Mouse (Mus musculus): ENCODE results near the gene Guca1a.
"Not testable (repeated sequence)": the region's sequence is repeated elsewhere in the genome, so short reads cannot be mapped to it uniquely, and the experiment has no call there.

Guca1a gene

DNA sequence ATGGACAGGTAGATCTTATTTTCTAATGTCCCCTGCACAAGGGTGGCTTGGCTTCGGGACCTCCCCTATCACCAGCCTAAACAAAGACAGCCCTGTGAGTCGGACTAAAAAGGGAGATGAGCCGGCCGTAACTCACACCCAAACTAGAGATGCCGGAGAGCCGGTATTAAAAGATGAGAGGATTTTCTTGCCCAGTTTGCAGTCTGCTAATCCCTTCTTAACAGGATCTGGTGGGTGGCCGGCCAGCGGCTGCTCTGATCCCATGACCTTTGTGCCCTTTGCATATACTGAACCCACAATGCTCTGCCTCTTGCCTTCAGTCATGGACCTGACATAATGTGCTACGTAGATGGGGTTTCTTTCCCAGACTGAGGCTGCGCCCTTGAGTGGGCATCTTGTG is at the start of gene Guca1a:
Gene Guca1a (minus strand): TSS at position 134 of the 400 bp plus-strand sequence.
- no peak for DNase-seq (ENCODE audit: low spot score)

DNA sequence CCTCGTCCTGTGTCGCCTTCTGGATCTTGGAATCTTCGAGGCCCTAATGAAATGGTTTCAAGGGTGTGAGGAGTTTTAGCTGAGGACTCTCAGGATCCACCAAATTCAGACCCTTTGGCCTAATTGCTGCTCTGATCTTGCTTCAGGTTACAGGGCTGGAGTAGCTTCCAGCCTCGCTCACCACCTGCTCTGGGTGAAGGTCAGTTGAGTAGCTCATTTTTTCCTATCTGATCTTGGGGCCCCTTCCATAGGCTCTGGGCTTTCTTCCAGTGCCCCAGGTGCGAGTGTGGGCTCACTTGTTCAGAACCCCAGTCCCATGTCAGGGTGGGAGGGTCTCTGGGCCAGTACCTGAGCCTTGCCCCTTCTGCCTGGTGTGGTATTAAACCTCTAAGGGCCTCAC is 49.0 kb upstream of the Guca1a start:
- no peak for DNase-seq (ENCODE audit: low spot score)

DNA sequence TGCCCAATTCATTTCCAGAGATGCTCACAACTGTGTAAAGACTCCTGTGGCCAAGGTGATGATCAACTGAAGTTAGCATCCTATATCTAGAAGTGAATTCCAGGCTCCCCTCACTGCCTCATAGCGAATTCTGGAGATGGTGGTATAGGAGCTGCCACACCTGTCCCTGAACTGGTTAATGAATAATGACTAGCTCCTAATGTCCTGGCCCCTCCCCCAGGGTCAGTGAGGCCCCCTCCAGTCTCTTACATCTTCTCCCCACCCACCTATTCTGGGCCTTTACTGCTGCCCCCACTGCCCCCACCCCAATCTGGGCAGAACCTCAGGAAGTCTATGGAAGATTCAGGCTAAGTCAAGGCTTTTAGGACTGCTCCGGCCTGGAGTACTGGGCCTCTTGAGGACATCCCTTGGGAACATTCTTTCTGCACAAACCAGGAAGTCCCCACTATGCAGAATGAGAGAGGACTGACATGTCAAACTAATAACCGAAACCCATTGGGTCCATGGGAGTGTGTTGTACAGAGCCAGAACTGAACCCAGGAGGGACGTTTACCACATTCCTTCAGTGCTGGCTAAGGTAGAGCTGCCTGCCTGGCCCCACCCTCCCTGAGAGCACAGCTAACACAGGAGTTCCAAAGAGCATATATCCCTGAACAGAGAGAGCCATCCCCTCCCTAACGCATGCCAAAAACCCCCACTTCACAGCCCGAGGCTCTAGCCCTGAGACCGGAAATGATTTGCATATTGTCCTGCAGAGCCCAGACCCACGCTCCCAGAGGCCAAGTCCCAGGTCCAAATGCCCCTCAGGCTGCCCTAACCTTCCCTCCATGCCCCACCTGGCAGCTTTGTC is 48.4 kb upstream of the Guca1a start:
- no peak for DNase-seq (ENCODE audit: low spot score)

DNA sequence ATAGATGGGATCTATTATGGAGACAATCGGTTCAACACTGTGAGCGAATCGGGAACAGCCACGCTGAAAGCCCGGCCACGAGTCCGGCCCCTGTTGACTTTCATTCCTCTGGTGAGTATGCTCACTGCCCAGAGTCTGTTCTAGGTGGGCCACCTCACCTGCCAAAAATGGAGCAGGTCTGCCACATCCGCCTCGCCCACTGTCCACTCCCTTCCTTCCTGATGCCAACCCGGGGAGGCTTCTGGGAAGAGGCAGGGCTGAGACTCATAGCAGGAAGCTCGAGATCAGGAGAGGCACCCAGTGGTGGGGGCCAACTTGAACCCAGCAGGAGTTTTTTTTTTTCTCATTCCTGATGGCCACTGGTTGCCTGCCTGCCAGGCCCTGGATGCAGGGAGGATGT is 46.2 kb upstream of the Guca1a start:
- no peak for DNase-seq (ENCODE audit: low spot score)

DNA sequence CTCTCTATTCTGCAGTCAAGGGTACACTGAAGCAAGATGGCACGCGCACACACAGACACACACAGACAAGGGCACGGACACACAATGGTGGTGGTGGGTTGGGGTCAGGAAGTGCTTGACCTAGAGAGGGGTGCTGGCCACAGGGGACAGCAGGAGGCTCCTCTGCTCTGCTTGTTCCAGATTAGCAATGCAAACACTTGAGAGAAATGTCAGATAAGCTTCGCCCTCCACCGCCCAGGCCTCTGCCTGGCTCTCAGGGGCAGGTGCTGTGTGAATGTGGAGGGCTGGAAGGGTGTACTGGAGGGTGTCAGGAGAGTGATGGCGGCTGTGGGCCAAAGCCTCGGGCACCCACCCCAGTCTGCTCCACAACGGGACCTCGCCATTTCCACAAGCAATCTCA is 45.6 kb upstream of the Guca1a start:
- DNase-seq (ENCODE audit: low spot score) = no peak

DNA sequence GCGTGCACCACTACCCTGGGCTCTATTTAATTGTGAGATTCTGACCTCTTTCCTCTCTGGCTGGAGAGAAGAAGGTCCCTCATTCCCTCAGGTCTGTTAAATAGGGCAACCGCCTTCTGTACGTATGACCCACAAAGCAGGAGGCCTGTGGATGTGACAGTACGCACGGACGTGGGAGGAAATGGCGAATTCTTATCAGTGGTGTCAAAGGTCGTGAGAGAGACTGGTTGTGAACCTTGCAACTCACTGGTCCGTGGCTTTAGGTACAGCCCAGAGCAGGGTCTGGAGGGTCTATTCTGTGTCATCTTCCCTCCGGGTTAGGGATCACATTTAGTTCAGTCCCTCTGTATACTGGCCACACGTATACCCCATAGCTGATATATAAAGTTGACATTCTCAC is 45.1 kb upstream of the Guca1a start:
- no peak for DNase-seq (ENCODE audit: low spot score)

DNA sequence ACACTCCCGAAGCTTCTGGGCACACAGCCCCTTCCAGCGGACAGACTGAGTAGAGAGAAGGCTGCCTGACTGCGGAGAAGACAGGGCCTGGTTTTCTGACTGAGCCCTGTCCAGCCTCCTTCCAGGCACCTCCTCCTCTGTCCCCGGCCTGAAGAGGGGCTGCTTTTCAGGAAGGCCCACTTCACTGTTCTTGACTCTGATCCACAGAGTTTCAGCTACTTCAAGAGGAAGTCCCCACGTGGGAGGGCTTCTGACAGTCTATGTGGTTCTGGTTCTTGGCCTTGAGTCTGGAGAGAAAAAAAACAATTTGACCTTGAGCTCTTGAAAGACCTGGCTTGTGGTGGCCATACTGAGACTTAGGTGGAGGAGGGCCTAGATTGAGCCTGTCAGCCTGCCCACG is 43.7 kb upstream of the Guca1a start:
- DNase-seq (ENCODE audit: low spot score) = no peak

DNA sequence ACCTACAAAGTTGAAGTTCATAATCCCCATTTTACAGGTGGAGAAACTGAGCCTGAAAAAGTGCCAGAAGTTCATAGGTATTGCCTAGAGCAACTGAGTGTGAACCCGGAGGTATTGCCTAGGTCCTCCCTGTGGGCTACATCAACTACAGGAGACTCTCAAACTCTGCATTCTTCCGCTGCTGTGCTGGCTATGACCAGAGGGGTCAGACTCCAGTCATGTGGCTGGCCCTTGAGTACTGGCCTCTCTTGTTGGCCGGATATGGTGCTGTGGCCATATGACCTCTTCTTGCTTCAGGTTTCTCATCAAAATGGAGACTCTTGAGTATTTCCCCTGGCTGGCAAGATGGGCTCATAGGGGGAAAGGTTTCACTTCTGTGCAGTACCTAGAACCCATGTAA is 41.9 kb upstream of the Guca1a start:
- peak; percentile 16 for DNase-seq (ENCODE audit: low spot score)

DNA sequence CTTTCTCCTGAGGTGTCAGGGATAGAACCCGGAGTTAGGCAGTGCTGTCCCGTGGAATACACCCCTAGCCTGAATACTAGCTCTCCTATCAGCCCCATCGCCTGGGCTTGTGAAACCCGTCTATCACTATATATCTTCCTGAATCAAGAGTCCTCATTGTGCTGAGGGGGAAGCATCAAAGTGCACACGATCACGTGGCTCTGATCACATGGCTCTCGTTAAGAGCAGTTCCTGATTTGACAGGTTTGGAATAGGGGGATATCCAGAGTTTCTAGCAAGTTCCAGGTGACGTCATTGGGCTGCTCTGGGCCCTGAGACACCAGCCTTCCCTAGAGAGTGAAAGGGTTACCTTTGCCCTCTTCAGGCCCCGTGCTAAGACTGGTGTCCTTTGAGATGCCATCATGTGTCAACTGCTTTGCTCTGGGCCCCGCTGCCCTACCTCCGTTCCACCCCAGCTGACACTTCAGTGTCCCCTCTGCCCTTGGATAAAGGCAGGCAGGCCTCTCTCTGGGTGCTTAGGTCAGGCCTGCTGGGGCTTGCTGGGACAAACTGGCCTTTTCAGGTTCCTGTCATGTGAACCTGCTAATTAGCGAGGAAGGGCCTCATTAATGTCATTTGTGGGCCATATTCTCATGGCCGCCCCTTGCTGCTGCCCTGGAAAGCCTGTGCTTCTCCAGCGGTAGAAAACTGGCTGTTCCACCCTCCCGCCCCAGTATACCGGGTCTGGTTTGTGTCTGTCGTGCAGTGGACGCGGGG is 41.1 kb upstream of the Guca1a start:
- DNase-seq (ENCODE audit: low spot score) = peak; percentile 63

DNA sequence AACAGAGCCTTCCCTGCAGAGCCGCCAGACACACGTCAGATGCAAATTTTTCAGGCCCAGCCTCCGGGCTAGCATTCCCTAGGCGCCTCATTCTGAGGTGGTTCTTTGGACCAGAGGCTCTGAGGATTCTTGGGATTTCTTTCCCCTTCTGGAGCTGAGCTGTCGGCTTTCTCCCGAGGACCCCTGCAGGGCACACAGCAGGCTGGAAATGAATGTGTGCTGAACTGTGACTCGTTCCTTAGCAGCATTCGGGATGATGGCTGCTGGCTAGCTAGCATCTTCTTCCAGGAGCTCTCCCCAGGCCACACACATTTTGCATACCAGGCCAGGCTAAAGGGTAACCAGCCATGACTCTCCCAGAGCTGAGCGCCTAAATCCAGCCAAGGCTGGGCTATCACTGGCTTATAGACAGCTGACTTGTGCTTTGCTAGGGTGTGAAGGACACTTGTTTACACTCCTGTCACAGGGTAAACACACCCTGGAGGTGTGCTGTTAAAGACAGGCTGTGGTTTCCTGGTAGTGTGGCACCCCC is 40.0 kb upstream of the Guca1a start:
- DNase-seq (ENCODE audit: low spot score) = peak; percentile 34

DNA sequence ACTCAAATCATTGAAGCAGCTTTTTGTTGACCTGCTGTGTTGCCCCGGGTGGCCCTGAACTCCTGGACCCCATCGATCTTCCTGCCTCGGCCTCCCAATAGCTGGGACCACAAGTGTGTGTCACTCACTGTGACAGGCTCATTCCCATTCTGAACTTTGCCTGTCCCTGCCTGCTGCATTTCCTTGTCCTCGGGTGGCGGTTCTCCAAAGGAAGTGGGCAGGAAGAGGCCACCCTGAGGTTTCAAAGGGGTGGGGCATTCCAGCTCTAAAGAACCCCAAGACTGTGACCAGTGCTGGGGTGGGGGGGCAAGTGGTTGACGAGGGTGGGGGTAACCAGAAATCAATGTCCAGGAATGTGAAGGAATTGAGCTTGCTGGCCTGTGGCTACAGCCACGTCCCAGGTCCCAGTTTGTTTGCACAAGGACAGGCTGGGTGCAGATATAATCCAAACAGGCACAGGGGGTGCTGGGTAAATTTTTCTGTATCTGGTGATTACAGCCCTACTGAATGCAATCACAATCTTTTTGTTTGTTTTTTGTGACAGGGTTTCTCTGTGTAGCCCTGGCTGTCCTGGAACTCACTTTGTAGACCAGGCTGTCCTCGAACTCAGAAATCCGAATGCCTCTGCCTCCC is 39.1 kb upstream of the Guca1a start:
- DNase-seq (ENCODE audit: low spot score) = no peak

DNA sequence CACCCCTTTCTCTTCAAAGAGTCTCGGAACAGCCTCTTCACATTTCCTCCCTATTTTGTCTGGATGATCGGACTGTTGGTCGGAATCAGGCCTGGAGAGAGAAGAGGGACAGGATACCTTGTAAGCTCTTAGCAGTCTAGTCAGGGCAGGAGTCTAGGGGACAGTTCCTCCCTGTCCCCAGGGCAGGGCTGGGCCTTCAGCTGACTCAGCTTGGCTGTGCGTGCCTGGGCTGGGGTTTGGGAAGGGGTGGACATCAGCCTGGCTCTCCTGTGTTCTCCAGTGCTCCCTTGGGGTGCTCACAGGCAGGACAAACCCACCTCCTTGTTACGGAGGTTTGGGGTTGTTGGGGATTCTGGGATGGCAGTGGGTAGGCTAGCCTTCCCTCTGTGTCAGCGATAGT is 38.2 kb upstream of the Guca1a start:
- no peak for DNase-seq (ENCODE audit: low spot score)

DNA sequence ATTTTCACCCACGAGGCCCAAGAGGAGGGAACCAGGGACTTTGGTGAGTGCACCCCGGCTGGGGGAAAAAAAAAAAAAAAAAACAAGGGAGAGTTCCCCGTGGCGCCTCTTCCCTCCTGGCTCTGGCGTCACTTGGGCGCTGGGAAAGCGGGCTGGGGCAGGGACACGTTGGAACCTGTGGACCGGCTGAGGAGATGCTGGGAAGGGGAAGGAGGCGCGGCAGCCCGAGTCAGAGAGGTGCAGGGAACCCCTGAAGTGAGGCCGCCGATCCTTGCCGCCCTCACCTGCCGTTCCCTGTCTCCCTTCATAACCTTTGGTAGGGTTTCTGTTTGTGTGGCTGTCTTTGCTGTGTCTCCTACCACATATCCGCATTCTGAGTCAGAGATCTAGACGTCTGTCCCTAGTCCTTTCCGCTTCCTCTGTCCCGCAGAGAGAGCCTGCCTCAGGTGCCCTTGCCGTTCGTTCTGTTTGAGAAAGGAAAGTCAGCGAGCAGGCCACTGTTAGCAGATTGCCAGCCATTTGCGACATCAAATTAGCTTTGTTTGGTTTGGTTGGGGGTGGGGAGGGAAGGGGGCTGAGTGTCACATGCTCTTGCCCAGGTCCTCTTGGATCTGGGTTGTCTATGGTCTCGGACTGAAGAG is 36.6 kb upstream of the Guca1a start, which contains the start of gene 1700001C19Rik:
Gene 1700001C19Rik (minus strand): TSS at position 470 of the 641 bp plus-strand sequence.
- no peak for DNase-seq (ENCODE audit: low spot score)

DNA sequence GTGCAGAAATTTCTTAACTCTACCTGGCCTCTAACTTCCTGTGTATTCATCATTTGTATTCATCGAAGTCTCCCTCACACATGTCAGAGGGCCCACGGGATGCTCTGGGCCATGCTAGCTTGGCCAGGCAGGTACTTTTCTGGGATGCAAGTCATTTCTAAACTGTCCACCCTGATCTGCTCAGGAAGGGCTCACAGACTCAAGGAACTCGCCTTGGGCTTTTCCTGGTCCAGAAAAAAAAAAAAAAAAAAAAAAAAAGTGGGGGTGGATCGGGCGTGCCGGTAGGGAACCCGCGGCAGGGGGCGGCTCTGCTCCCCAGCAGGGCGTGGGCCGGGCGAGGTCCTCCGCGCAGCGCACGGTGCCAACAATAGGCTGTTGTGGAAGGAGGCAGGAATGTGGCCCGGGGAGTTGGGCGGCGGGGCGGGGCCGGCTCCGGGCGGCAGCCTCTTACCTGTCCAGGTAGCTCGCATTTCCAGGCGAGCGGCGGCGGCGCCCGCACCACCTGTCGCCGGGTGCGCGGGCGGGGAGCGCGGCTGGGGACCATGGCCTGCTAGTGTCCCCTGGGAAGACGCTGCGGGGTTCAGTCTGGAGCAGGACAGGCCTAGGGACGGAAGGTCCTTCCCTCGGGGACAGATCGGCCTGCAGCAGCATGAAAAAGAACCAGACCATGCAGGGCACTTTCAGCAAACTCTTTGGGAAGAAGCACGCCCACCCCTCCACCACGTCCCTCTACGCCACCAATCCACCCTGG is 35.9 kb upstream of the Guca1a start, which contains the start of gene AI661453:
Gene AI661453 (plus strand): TSS at position 460 of the 751 bp plus-strand sequence.
- DNase-seq (ENCODE audit: low spot score) = peak; percentile 30

DNA sequence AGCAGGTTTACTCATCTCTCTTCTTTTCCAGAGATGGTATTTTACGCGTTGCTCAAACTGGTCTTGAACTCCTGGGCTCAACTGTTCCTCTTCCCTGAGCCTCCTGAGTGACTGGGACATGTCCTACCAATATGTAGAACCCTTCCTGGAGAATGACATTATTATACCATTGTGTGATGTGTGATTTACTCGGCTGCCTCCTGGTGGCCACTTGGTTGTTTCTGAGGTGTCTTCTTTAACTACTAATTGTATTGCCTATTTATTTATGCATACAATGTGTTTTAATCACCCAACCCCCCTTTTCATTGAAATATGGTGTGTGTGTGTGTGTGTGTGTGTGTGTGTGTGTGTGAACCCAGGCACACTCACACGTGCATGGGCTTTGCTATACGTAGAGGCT is 30.4 kb upstream of the Guca1a start:
- DNase-seq (ENCODE audit: low spot score) = peak; percentile 18

DNA sequence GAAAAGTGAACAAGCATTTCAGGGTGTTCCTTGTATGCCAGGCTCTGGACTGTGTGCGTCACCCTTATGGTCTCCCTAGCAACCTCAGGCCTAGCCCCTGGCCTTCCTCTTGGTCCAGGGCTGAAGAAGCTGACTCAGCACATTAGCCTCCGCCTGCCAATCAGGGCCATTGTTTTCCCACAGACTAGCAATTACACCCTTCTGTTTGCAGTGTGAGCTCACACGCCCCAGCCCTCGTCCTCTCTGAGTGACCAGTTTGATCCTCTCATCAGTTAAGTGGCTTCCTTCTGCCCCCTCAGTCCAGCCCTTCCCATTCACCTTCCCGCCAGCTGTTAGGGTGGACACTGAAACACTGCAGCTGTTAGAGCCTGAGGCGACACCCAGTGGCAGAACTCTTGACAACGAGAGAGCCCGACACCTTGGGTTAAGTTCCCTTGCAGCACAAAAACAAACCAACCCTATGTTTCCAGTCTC is 28.5 kb upstream of the Guca1a start:
- peak; percentile 85 for DNase-seq (ENCODE audit: low spot score)

DNA sequence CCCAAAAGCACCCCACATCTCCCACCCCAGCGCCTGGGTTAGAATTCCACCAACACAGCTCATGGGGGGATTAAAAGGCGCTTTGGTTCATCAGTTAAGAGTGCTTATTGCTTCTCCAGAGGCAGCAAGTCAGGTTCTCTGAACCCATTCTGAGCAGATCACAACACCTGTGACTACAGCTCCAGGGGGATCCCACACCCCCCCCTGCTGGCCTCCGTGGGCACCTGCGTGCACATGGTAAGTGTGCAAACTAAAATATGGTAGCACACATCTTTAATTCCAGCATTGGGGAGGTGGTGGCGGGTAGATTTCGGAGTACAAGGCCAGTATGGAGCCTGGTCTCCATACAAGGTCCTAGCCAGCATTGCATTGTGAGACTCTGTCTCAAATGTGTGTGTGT is 26.9 kb upstream of the Guca1a start:
- DNase-seq (ENCODE audit: low spot score) = peak; percentile 39

DNA sequence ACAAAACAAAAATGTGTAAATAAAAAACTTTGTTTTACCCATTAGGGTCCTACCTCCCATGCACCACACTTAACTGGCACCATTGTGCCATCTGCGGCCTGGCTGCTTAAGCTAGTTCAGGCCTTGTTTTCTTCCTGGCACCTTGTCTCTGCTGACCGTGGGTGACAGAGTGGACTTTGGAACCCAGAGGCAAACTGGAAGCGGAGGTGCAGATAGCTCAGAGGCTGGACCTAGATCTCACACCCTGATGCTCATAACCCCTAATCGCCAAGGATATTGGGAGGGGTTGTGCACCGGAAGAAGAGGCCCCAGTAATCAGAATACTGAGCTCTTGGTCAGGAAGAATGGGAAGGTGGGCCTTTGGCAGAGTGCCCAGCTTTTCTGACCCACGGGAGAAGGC is 23.8 kb upstream of the Guca1a start:
- DNase-seq (ENCODE audit: low spot score) = no peak

DNA sequence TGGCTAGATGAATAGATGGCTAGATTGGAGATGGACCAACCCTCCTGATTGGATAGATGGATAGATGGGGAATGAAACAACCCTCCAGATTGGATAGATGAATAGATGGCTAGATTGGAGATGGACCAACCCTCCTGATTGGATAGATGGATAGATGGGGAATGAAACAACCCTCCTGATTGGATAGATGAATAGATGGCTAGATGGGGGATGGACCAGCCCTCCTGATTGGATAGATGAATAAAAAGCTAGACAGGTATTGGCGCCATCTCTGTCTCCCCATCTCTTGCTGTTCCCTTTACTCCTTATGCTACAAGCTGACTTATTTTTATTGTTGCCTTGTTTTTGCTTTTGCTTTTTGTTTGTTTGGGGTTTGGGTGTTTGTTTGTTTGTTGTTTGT is 22.2 kb upstream of the Guca1a start:
- not testable (repeated sequence) for DNase-seq (ENCODE audit: low spot score)

DNA sequence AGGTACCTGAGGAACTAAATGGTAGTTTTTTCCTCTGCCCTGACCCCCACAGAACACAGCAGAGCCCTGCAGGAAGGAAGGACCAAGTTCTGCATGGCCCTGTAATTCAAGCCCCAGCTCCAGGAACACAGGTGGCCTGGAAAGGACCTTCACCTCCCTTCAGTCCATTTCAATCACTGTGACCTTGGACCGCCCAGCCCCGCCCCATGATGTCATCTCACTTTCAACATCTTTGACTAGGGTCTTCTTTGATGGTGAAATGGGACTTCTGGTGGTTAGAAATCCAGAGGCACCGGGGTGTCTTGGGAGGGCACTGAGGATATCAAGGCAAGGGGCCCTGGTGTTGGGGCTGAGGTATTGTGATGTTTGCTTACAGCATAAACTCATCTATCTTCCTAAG is 21.2 kb upstream of the Guca1a start:
- DNase-seq (ENCODE audit: low spot score) = no peak

DNA sequence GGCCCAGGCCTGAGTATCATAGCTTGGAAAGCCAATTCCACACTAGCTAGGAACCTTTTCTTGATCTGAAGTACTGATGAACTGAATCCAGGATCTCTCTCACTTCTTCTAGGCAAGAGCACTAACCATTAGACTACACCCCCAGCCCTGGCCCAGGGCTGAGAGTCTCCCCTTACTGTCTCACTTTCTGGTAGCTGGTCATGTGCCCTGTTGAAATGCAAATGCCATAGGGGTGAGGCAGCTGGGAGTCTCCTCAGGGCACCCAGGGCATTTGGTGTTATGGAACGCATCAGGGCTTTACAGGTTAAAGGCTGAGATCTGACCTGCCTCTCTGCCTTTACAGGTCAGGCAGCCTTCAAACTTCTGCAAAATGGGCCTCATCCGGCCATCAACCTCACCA is 19.8 kb upstream of the Guca1a start:
- DNase-seq (ENCODE audit: low spot score) = no peak

Measured in MN1 (cell line).